Mouse (Mus musculus) heart, postnatal 0 days (tissue): ENCODE results near the gene Syt1.

Source experiments
- CTCF ChIP-seq: IDR thresholded peaks from 2 replicates; pipeline ENCODE4 v1.5.1; 2016; ENCODE audit warnings: antibody characterized with exemption, control low read depth, low read depth
- EP300 ChIP-seq: IDR thresholded peaks from 2 replicates; pipeline ENCODE4 v1.6.1; 2016; ENCODE audit warnings: antibody characterized with exemption, low read depth

DNA sequence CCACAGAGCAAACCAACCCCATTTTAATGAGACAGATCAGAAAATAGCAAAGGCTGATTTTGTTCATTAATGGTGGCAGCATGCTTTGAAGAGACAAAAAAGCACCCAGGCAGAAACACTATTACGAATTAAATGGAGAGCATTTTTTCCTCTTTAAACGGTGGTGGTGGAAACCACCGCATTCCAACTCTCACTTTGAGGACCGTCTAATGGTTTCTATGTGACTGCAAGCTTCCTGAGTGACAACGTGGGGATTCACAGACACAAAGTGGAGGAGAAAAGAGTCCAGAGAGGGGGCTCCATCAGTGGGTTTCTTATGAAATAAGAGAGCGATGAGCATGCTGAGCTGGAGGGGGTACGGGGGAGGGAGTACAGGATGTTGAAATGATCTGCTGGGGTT lies 496.1 kb downstream of the Syt1 start:
- TF ChIP-seq CTCF (no peak), EP300 (no peak)
